Mouse (Mus musculus): Measurements from ENCODE around the gene Tfrc.
A peak's percentile ranks its signal among the peaks of the same experiment; 100 is the strongest.

The Tfrc gene

DNA sequence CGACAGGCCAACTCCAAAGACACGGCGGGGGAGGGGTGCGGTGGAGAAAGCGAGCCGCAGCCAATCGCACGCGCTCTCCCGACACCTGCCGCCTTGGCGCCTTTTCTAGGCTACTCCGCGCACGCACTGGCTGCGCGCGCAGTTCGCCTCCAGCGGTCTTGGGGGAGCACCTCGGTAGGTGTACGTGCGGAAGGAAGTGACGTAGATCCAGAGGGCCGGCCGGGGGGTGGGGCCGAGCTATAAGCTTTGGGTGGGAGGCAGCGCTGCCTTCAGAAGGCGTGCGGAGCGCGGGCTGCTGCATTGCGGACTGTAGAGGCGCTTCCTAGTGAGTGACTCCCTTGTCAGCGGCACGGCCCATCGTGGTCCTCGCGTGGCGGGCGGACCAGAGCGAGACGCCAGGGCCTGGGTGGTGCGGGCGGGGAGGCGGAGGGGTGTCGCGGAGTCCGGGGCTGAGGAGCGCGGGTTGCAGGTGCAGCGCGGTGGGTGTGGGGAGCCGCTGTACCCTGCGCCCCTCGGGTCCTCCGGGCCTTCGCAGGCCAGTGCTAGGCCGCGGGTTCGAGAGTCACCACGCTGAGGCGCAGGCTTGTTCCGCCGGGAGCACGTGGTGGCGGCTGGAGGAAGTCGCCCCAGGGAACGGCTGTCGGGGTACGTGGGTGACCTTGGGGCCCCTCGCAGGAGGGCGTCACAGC is at the start of gene Tfrc:
Gene Tfrc, plus strand, starts transcription at position 209 of the 689 bp plus-strand sequence.
- DNase-seq (ENCODE audit: low read depth in 2 of 2, low spot score in 2 of 2), result peak; percentile 95 to 96

DNA sequence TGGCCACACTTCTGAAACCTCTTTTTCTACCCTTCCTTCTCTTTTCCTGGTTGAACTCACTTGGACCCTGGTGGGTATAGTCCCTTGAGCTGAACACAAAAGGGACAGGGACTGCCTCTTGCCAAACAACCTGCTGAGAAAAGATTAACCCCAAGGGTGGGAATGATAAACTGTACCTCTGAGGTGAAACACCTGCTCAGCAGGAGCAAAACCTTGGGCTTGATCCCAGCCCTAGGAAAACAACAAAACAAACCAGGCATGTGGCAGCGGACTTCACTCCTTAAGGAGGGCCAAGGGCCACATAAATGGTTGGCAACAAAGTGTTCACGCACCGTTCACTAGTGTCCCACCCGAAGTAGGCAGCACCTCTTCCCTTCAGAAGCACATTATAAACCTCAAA is 49.2 kb upstream of the Tfrc start:
- DNase-seq (ENCODE audit: low read depth in 2 of 2, low spot score in 2 of 2), result no peak

DNA sequence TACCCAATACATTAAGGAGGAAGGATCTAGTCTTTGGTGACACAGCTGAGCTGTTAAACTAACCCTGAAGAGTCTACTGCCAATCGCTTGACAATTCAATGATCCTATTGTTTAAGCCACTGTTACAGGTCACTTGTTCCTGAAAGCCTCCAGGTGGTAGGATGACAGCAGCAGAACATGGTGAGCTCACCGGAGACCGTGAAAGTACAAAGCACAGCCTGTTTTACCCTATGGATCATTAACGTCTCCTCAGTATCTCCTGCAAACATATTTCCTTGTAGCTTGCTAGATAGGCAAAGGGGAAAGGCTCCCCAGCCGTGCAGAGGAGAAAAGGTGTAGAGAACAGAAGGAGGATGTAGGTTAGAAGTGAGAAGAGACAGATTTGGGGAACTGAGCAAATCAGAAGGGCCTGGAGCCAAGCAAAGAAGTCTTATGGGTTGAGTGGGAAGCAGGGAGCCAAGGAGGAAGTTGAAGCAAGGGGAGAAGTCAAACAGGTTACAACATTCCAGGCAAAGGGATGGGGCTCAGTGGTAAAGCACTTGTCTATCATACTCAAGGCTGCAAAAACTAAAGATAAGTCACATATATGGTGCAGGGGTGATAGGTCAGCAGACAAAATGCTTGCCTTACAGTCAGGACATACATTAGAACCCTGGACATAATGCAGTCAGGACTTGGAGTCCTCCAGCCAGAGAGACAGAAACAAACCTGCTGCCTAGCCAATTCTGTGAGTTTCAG is 45.5 kb upstream of the Tfrc start:
- DNase-seq (ENCODE audit: low read depth in 2 of 2, low spot score in 2 of 2), result no peak

DNA sequence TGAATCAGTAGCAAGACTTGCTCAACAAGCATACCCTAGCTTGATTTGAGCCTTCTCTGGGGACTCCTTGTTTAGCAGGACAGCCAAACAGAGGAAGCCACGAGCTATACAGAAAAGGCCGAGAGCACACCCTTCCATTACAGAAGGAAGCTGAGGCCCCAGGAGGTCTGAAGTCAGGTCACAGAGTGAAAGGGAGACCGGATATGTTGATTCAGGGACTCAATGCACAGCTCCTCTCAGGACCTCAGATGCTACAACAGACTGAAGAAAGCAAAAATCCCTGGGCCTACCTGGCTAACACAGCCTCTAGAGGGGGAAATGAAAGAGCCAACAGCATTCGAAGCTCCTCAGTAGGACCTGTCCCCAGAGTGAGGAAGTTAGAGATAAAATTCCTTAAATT is 41.4 kb upstream of the Tfrc start:
- DNase-seq (ENCODE audit: low read depth in 2 of 2, low spot score in 2 of 2), result no peak

DNA sequence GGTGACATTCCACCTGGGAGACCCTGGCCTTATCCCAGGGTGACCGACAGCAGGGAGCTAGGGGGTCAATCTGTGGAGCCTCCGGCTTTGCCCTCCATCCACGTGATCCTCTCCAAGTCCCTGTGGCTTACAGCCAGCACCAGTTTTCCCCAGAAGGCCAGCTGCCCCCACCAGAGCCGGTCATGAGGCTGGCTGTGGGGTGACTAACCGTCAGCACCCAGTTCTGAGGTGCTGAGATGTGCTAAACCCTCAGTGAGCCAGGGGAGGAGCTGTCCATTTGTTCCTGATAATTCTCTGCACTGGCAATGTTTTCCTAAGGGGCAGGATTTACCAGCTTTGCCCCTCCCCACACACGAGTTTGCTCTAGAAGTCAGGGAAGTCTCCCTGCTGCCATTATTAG is 40.3 kb upstream of the Tfrc start:
- DNase-seq (ENCODE audit: low read depth in 2 of 2, low spot score in 2 of 2), result no peak

DNA sequence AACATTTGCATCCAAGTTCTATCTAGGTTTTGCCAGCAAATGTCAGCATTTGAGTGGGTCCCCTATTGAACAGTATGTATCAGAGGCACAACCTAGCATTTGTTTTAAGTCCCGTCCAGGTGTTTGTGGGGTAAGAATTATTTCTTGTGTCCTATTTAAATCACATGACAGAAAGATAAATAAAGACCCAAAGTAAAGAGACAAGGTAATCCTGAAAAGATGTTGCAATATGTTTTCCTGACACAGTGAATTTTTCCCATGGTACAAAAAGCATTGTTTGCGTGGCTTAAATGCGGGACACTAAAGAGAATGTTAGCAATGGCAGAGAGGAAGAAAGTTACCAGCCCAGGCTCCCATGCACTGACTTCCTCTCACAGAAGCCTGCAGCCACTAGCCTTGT is 38.7 kb upstream of the Tfrc start:
- DNase-seq (ENCODE audit: low read depth in 2 of 2, low spot score in 2 of 2), result no peak

DNA sequence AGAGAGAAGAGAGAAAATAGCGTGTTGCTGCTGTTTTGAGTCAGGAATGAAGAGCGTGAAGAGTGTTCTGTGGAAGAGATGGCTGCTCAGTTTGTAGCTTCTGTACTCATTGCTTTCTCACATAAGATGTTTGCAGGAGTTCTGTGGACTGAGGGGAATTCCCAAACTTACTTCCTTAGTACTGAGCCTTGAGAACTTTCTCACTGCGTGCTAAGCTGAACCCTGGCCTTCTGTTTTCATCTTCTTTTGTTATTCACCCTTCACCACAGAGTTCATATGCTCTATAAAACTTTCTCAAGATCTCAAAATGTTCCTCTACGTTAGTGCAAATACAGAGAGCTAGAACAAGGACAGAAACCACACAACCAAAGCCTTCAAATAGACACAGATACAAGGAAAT is 36.2 kb upstream of the Tfrc start:
- DNase-seq (ENCODE audit: low read depth in 2 of 2, low spot score in 2 of 2), result no peak

DNA sequence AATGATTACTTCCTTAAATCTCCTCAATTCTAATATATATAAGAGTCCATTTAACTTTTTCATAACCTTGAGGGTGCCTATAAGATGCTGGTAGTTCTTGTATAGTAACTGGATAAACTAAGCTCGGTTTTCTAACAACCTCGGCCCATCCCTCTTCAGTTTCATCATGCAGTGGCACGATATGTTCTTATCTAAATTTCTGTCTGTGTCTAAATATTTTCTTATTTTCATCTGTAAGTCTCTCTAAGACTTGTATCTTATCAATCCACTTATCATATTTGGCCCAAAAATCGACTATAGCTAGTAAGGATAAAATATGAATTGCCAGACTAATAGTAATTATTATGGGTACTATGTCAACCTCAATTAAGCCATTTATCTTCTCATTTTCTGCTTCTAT is 22.2 kb upstream of the Tfrc start:
- DNase-seq (ENCODE audit: low read depth in 2 of 2, low spot score in 2 of 2), result no peak

DNA sequence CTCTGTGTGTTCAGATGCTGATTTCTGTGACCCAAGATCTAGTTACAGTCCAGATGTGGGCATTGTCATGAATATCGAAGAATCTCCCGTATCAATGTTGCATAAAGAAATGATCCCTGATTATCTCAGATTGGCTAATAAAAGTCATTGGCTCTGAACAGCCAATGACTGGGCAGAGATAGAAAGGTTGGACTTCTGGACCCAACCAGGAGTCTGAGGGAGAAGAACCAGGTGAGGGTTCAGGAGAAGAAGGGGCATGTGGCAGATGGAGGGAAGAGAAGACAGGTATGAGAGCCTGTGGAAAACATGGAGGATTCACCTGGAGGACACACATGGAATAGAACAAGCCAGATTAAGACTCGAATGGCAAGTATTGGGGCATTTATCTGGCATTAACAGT is 20.2 kb upstream of the Tfrc start:
- no peak for DNase-seq (ENCODE audit: low read depth in 2 of 2, low spot score in 2 of 2)

DNA sequence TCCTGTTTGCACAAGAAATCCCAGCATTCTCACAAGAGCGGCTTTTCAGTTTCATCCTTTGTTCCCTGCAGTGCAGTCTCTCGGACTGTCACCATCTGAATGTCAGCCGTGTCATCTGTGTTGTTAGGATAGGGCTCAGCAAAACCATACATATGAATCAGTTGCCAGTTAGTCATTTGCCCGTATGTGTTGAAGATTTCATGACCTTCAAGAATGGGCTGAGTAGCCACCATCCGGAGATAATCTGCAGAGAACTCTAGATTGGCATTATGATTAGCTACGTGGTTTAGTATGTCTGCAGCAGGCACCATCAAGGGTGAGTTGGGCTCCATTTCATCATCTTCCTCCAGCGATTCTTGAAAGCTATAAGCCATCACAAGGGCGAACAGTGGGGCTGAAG is 17.2 kb upstream of the Tfrc start:
- DNase-seq (ENCODE audit: low read depth in 2 of 2, low spot score in 2 of 2), result no peak

DNA sequence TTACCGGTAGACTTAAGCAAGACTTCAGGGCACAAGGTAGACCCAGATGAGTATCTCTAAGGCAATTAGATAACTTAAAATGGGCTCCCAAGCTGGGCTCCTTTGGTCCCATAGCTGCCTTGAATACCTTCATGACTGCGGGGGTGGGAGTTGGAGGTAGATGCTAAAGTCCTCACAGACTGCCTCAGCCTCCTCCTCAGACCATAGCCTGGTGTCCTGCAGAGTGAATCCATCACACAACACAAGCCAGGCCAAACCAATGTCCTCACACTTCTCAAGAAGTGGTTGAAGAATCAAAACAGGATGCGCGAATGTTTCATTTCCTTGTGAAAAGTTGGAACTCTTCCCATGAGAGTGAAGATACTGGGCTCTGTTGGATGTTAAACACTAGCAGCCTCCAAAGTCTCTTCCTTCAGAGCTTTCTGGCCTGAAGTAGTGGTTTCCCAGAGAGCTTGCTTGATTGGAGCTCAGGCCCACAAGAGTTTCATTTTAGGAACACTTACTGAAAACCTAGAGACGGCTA is 15.4 kb upstream of the Tfrc start:
- DNase-seq (ENCODE audit: low read depth in 2 of 2, low spot score in 2 of 2), result no peak

DNA sequence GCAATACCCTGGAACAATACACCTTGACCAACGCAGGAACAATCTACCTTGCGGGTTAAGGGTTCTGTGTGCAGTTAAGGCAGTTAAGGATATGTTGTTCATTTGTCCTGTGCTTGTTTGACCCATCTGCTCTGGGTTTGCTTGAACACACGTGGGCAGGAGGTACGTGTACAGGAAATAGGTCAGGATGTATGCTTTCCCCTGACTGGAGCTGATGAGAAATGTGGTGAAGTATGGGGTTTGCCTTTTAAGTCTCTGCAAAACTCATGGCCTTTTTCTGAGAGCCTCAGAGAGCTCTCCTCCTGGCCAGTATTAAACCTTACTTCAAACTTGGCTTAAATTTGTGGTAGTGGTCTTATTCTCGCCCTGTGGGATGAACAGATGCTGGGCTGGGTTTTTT is 14.8 kb upstream of the Tfrc start:
- peak; percentile 5 to 37 for DNase-seq (ENCODE audit: low read depth in 2 of 2, low spot score in 2 of 2)

DNA sequence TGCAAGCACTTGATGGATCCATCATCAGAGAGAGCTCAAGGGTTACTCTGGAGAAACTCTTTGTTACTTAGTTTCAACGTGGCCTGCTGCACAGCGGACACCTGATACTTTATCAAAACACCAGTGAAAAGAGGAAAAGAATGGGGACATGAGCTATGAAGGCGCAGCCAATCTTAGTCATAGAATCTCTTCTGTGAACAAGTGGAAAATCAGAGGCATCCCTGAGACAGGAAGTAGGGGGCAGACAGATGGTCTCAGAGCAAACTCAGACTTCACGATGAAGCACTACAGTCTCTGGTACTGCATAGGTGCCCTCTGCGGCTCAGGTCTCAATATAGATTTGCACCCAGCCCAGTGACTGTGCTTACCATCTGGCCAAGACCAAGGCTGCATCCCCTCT is 14.0 kb upstream of the Tfrc start:
- DNase-seq (ENCODE audit: low read depth in 2 of 2, low spot score in 2 of 2), result no peak

DNA sequence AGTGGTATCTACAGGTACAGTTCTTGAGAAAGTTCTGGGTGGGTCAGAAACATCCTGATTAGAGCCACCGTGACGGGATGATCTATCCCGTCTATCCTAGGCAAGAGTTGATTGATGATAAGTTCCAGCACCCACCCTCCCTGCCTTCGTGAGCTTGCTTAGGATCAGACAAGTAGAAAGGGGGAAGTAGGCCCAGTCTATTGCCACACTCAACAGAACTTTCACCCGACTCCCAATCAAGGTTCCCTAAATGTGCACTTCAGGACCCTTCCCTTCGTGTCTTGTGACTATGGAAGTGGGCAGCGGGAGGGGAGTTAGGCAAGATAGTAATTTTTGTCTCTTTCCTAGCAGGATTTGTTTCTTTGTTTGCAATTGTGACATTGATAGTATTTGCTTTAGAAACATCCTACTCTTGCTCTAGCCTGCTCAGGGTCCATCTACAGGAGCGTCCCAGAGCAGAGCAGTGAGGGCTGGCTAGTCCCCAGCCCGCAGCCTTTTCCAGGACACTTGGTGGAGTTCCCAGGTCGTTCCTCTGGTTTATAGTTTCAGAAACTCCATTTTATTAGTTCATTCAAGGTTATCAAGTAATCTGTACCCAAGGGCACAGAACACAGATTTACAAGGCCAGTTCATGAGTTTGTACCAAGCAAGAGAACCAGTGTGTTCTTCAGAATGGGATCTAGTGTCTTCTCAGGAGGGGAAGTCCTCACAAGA is 13.4 kb upstream of the Tfrc start:
- DNase-seq (ENCODE audit: low read depth in 2 of 2, low spot score in 2 of 2), result no peak

DNA sequence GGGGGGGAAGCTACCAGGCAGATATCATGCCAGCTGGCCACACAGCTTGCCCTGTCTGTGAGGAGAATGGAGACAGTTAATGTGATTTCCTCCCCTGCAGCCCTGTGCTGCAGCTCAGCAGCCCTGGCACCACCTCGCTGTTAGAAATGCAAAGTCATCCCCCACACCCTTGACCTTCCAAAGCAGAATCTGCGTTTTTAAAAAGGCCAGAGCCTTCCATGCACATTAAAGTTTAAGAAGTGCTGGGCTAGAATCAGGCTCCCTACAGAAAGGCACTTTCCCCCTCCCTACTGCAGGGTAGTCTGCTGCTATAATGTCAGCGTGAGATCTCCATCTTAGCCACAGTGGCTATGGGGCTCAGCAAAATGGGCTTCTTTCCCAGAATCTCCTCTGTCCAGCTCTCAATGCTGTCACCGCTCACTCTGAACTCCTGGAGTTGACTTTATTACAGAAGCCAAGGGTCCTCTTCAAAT is 10.8 kb upstream of the Tfrc start:
- DNase-seq (ENCODE audit: low read depth in 2 of 2, low spot score in 2 of 2), result no peak

DNA sequence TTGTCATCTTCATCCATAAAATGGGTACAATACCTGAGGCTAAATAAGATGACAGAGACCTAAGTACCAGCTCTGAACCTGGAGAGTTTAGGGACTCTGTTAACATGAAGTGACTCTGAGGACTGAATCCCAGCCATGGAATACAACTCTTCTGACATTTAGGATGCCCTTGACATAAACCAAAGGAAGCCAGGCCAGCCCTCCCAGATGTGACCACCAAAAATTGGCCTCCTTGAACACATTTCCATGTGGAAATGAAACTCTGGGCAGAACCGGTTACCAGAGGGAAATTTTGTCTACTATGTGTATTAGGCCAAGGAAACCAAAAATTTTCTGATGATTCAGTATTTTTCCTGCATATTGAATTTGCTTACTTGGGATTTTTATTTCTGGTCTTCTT is 9.6 kb upstream of the Tfrc start:
- DNase-seq (ENCODE audit: low read depth in 2 of 2, low spot score in 2 of 2), result no peak

DNA sequence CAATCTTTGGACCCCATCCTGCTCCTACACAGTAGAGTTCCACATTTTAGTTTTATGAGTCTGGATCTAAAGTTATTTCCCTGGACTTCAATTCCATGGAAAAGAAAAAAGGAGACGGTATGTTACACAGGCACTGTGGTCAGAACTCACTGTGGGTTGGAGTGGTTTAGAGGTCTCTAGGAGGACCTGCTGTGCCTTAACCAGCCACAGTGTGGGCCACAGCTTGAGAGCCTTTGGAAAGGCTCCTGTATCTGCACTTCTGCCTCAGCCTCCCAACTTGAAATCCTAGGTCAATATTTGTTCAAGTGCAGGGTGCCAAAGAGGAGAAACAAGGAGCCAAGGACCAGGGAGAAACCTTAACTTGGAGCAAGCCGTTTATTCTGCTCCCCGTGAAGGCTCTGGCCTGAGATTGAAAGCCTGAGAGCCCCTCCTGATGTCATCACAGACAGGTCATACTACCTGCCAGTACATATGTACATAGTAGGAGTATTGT is 6.5 kb upstream of the Tfrc start:
- DNase-seq (ENCODE audit: low read depth in 2 of 2, low spot score in 2 of 2), result no peak

DNA sequence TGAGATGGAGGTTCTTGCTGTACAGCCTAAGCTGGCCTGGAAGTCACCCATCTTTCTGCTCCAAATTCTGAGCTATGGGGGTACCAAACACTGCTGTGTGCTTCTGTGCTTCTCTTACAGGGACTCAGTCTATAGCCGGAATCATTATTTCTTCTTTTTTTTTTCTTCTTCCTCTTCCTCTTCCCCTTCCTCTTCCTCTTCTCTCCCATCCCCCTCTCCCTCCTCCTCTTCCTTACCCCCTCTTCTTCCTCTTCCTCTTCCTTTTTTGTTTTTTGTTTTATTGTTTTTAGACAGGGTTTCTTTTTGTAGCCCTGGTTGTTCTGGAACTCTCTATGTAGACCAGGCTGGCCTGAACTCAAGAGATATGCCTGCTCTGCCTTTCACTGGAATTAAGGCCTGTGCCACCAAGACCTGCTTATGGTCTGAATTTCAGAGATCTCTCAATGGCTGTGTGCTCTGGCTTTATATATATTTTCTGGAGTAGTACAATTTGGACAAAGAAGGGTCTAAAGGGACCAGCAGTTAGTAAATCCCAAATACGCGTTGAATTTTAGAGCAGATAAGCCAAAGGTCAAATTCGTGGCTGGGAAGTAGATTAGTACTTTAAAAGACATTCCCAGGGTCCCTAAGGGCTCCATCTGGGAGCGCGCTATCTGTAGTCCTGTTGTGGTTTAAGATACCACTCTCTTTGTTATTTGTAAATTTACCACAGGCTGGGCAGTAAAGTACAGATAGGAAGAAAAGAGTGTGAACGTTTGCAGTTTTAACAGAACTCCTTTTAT is 967 bp upstream of the Tfrc start:
- no peak for DNase-seq (ENCODE audit: low read depth in 2 of 2, low spot score in 2 of 2)

DNA sequence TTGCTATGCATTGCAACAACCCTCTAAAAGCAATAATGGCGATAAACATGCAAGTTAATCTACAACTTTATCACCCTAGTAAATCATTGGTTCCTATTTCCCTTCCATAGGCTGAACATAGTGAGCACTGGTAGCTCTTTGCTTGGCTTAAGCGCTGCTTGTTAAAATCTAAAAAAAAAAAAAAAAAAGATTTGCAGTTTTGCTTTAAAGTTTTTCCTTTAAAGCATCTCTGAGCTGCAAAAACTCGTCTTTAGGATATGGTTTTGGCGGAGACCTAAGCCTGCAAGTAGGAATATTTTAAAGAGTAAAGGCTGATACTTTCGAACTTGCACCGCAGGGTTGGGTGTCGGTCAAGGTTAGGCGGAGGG is 392 bp upstream of the Tfrc start:
- no peak for DNase-seq (ENCODE audit: low read depth in 2 of 2, low spot score in 2 of 2)

DNA sequence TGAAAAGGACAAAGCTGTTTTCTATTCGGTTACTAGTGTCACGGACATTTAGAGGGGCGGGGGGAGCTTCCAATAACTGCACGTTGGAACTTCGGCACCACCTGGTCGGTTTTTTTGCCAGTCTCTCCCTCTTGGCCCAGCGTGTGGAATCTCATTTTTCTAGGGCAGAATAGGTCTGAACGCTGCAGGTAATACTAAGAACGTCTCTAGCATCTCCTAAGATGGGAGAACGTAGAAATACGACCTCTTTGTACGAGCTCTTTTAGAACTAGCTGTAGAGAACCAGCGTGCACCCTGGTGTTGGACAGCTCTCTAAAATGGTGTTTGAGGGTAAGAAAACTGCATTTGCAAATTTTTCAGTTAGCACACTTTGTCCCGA is 670 bp downstream of the Tfrc start:
- no peak for DNase-seq (ENCODE audit: low read depth in 2 of 2, low spot score in 2 of 2)
